Mouse (Mus musculus) lung, postnatal 14 days (tissue): ENCODE measurements around the gene Cobll1.

Source experiments
- DNase-seq: peaks from one replicate; pipeline ENCODE4 v3.0.0; 2021

The Cobll1 gene

DNA sequence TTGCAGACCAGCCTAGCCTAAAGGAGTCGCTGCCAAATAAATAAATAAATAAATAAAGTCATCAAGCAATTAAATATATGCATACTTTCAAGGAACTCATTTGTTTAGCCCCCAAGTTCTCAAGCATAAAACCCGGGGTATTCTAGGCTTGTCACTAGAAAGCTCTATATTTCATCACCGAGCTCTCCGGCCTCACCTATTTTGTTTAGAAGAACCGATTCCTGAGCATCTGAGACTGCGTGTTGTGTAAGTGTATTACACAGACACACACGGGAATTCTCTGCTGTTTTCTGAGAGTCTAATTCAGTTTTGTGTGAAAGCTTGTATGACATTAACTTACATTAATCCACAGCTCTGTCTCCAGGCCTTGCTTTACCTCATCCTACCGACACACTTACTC, 2.6 kb downstream of the Cobll1 start:
- DNase-seq, result no peak

DNA sequence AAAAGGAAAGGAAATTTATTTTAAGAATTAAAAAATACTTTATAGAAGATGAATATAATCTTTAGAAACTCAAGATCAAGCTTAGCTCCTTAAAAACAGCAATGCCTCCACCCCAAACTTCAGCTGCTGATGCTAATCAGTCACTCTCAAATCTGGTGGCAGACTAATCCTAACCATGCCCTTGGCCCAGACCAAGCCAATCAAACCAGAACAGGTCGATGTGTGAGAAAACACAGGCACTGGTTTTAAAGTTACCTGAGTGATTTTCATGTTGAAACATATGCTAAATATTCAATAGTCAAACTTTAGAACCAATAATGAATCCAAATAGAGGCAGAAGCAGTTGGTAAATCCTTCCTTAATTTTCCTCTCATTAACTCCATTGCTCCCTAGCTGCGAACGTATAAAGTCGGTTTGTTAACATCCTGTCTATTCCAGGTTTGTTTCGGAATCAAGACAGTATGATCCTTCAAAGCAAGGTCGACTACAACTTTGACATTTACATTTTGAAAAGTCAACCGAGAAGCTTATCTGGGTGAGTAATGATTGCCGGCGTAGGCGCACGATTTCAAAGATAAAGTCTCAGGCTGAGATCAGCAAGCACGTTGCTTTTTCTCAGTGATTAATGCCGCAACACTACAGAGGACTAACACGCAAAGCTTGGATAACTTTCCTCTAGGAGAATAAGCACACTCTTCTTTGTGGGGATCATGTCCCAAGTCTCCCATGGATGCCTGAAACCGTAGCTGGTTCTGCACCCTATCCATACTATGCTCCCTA, 6.3 kb downstream of the Cobll1 start:
- no peak for DNase-seq

DNA sequence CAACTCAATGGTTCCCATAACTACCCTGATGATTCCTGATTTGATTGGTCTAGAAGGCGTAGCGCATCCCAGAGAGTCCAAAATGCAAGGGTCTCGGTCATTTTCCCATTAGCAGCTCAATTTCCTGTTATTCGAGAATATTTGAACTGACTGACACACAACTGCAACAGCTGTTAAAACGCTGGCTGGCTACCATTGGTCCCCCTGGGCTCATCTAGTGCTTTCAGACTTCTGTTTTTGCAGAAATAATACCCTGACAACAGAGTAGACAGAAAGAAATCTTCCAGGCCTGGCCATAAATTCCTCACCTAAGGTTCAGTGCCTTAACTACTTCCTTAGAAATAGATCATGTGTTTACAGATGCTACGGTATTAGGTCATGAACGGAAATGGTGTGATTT, 10.8 kb downstream of the Cobll1 start:
- DNase-seq, result no peak

DNA sequence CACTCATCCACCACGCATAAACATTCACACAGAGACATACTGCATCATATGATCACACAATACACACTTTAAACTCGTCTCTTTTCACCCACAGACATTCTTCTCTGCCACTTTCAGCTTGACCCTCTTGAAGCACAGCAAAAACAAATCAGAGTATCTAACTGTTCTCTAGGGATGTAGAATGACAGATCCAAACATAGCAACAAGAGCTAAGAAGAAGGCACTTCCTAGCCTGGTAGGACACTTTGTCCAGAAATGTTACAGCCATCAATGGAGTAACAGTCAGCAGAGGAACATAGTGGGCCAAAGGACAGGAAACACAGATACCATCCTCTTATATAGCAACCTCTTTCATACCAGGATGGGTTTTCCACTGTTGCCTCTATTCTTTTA, 11.3 kb downstream of the Cobll1 start:
- DNase-seq, result no peak

DNA sequence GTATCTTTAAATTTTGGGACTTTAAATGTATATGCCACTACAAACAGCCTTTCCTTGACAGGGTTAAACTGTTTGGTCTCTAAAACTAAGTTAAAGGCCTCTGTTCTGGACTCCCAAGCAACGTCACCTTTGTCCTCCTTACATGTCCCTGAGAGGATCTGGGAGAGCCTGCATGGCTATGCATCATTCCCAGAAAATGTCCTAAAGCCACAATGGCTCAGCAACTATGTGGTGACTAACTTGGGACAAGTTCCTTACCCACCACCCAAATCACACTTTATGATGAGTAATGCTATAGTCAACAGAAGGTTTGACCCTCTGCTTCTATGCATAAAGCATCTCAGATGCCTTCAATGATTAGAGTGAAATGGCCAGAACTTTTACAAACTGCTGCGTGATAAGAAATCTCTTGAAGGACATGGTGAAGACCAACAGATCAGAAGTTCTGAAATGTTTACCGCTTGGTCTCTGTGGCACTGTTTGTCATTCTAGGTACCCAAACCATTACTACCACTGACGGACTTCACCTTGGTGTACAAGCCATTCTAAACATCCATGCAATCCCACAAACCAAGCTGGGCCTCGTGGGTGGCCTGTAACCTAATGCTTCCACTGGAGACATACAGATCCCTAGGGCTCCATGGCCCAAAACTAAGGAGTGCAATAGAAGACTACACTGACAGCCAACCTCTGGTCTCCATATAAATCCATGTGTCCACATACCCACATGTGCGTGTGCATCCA, 11.9 kb downstream of the Cobll1 start:
- DNase-seq, result no peak

DNA sequence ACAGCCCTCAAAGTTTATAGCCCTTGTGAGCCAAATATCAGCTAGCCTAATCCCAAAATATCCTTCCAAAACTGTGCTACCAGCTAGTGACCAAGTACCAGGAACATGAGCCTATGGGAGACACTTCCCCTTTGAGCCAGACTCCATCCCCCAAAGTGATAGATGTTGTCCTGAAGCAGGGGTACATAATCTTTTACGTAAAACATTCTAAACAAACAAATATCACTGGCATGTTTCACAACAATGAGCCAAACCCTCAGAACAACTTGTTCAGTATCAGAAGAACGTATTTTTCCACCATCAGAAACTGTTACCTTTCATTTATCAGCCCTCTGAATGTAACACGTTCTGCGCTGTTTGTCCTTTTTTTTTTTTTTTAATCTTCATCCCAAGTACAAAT, 12.7 kb downstream of the Cobll1 start:
- DNase-seq, result no peak

DNA sequence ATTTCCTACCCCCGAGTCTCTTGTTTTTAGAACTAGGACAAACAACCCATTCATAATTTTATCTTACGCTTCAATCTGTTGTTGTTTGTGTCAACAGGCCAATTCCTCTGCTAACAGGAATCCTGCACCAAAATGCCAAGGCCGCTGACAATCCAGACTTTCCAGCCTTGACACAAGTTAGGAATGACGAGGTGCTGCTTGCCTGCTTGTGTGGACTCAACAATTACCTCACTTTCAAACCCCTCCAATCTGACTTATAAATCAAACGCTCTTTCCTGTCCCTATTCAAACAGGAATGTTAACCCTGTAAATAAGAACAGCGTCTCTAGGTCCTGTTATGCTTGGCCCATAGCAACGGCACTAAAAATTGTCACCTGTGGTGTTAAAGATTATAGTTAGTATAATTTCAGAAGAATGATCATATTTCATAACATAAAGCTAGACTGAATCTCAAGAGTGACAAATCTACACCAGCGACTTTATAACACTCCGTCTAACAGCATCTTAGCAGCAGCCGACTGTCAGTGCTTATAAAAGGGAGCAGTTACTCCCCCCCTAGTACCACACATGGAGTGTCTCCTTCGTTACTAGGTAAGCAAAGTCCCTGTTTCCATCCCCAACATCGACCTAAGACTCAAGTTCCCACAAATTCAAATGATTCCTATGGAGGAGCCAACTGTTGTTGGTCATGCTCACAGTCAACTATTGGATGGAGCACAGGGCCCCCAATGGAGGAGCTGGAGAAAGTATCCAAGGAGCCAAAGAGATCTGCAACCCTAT, 15.1 kb downstream of the Cobll1 start:
- no peak for DNase-seq

DNA sequence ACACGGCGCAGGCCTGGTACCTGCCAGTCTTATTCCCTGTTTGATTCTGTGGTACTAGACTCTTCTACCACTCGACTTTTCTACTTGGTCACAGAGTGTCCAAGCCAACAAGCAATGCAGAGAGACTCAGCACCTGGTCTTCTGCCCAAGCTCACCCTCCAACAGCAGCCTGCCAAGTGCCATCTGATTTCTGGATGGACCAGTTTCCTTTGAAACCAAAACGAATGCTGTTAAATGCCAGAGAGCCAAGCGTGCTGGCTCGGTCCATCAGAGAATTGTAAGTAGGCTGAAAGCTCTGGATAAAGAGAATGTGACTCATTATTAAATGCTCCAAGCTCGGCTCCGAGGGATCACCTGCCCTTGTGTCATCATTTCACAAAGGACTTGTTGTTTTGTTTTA, 16.2 kb downstream of the Cobll1 start:
- no peak for DNase-seq

DNA sequence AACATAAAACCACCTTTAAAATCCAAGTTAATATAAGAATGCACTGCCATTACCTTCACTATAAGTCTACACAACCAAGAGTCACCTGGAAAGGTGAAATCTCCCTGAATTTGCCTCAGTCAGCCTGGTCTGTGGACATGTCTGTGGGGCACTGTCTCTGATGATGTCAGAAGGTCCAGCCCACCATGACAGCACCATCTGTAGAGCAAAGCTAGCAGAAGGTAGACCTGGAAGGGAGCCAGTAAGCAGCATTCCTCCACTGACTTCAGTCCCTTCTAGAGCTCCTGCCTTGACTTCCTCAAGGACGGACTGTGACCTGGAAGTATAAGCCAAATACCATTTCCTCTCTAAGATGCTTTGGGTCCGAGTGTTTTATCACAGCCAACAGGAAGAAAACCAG, 17.6 kb downstream of the Cobll1 start:
- no peak for DNase-seq

DNA sequence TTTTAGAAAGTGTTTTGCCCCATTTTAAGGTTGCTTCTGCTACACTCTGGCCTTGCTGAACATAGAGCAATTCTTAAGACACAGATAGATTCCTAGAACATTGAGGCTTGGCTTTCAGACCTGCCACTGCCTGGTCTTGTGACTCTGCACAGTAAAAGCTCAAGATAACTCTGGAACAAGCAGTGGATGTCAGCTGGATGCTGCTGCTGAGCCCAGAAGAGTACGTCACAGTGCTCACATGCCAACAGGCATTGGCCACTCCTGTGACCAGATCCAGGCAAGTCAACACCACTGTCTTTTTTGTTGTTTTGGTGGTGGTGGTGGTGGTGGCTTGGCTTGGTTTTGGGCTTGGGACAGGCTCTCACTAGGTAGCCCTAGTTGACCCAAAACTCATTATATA, 18.6 kb downstream of the Cobll1 start:
- peak; percentile 7 for DNase-seq

DNA sequence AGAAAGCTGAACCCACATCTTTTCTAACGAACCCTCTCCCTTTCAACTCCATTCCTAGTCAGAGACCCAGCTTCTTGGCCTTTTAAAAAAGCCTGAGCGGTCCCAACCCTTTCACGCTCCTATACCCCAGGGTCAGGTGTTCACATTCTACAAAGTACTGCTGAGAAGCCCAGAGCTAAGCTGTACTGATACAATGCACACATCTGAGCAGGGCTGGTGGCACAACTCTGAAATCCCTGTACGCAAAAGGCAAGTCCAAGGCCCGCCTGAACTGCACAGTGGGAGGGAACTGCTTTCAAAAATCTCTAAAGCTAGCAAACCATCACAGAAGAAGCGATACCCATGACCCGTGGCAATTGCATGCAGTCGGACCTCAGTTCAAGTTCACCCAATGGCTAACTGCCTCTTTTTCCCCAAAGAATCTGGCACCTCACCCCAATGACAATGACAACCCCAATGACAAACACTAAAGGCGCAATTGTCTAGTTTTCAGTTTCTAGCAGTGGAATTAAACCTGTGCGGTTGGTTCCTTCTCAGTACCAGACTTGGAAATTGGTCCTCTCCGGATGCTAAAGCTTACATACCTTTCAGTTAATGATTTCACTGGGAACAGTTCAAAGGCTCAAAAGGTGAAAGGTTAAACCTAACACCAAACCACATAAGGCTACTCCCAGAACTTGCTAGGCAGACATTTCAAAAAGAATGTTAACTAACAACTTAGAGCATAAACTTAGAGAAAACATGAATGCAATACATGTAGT, 19.6 kb downstream of the Cobll1 start:
- no peak for DNase-seq

DNA sequence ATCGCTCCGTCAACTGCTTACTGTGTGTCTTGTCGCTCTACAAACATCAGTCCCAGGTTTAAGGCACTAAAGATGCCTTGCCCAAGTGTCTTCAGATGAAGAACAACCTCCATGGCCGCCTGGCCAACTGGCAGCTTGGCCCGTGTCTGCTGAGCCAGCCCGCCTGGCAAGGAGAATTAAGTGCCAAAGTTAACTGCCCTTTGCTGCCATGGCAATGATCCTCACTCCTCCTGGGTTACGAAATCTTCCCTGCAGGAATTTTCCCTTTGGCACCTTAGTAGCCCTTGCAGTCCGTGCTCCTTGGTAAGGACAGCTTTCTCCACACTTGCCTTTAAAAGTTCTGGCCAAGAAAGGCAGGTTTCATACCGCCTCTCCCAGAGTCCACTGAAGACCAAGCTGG, 20.9 kb downstream of the Cobll1 start:
- DNase-seq, result peak; percentile 63

DNA sequence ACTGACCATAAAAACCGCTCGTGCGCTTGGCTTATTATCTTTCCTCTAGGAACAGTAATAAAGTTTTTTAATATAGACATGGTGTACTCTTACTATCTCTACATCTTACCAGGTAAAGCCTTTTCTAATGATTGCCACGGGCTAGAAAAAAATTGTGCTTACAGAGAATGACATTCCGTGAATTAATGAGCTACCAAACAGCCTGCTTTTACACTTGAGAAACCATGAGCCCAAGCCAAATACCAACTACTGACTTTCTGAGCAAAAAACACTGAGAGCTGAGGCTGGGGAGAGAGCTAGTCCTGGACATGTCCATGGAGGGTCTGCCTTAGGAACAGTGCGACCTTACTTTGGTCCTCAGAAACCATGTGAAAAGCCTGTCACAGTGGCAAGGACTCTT, 21.5 kb downstream of the Cobll1 start:
- DNase-seq, result no peak

DNA sequence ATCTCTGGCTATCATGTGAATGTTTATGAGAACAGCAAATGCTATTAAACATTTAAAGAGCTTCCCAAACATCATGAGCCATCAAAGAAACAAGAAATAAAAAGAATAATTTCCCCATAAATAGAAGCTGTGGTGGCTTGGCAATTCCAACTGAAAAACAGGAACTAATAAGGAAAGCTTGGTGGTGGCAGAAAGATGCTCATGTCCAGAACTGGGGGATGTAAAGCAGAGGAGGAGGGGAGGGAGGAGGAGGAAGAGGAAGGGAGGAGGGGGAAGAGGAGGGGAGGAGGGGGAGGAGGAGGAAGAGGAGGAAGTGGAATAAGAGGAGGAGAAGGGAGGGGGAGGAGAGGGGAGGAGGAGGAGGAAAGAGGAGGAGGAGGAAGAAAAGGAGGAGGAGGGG, 23.0 kb downstream of the Cobll1 start:
- DNase-seq, result no peak

DNA sequence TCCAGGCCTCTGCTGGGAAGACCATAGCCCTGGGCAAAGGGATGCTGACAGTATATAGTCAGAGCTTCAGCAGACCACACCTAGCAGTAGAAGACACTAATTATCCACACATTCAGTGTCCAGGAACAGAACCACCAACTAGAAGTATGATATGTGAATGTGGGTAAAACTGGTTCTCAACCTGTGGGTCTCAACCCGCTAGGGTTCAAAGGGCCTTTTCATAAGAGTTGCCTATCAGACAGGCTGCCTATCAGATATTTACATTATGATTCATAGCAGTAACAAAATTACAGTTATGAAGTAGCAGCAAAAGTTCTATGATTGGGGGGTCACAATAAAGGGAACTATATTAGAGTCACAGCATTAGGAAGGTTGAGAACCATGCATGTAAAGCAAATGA, 24.6 kb downstream of the Cobll1 start:
- DNase-seq, result no peak

DNA sequence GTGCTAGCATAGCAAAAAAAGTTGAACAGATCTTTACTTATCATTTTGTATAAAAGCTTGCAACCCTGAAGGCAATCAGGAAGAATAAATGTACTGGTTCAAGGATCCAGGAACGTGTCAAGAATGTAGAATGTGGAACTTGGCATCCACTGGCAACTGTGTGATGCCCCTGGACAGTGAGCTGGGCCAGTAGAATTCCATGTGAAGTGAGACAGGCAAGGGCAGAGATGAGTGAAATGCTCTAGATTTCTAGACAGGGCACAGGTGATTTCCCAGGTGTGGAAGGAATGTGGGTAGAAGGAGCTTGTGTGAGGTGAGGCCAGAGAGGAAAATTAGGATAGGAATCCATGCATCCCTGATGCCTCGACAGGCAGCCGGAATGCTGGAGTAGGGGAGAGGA, 25.5 kb downstream of the Cobll1 start:
- DNase-seq, result no peak

DNA sequence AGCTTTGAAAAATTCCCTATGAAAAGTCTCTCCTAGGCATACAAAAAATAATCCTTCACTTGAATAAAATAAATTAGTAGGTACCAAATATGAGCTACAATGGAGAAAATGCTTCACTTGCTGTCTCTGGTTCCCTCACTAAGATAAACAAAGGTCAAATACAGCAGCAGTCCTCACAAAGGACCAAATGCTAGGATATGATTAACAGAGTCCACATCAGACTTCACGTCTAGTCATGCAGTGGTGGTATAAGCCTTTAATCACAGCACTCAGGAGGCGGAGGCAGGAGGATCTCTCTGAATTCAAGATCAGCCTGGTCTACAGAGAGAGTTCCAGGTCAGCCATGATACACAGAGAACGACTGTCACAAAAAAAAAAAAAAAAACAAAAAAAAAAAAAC, 27.6 kb downstream of the Cobll1 start:
- no peak for DNase-seq

DNA sequence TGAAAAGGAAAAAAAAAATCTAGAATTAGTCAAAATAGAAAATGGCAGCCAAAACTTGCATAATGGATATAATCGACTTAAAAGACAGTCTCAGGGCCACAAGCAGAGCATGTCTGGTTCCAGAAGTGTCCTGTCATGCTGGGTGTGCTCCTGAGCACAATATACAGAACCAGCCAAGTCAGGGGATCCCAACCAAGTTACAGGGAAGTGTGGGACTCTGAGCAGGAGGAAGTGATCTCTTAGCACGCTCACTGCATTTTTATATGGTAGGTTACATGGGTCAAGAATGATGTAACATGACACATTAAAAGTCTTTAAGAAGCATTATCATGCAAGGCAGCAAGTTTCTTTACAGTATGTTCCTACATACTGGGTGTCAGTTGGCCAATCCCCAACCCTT, 31.5 kb downstream of the Cobll1 start:
- no peak for DNase-seq

DNA sequence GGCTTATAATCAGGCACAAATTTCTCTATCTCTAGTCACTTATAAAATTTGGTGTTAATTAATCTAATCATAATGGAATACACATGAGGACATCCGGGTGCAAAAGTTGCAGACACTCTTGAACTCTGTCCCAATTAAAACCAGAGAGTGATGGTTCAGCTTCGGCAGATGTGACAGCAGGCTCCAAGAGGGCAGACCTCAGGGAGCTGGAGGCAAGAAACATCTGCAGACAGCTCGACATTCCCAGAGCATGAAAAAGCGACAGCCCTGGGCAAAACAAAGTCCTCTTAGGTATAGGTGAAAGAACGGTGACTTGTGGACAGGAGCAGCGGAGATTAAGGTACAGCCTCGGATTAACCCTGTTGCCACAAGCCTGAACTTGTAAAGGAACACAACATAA, 35.5 kb downstream of the Cobll1 start:
- DNase-seq, result no peak

DNA sequence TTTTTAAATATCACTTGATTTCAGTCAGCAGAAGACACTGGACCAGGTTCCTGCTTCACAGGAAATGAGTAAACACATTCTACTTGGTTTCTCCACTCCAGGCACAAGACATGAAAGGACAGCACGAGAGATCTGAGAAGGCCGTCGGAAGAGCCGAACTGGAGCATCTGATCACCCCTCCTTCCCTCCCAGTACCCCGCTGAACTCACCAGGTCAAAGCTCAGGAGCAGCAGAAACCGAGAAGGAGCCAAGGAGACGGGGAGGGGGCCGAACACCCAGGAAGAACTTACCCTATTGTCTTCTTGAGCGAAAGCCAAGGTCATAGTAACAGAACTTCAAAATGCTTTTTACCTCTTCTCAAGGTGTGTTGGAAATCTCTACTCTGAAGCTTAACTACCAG, 39.5 kb downstream of the Cobll1 start:
- no peak for DNase-seq

DNA sequence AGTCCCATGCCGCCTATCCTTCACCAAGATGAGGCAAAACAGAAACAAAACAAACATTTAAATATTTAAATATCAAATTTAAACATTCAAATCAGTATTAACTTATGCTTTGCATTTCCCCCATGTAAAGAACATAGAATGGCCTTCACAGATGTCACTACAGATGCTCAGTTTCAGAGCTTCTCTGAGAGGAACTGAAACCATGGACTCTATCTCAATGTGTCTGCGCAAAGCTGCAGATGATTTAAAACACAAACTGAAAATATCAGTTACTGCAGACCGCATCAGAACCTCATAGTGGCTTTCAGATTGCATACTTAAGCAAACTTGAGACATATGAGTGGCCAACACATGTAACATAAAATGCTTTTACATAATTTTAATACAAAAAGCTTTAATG, 40.6 kb downstream of the Cobll1 start:
- no peak for DNase-seq

DNA sequence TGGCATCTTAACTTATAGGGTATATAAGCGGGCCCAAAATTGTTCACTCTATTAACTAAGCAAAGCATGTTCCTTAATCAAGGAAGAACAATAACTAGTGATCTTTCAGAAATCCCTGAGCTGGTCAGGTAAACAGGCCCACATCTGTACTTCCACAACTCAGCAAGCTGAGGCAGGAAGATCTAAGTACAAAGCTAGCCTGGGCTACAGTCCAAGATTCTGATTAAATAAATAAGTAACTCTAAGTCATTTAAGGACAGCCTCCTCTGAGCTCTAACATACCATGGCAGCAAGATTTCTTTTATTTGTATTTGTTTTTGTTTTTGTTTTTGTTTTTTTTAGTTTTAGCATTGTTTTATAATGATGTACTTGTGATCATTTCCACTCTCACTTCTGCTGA, 42.2 kb downstream of the Cobll1 start:
- DNase-seq, result no peak
